Mouse (Mus musculus) spleen, postnatal 4 days (tissue): ENCODE data around the gene Copa.

Experiments used
- DNase-seq, 2 experiments: peaks; one replicate each; pipeline ENCODE4 v3.0.0; 2022; ENCODE audit warnings: low spot score in 2 of 2

Gene Copa

DNA sequence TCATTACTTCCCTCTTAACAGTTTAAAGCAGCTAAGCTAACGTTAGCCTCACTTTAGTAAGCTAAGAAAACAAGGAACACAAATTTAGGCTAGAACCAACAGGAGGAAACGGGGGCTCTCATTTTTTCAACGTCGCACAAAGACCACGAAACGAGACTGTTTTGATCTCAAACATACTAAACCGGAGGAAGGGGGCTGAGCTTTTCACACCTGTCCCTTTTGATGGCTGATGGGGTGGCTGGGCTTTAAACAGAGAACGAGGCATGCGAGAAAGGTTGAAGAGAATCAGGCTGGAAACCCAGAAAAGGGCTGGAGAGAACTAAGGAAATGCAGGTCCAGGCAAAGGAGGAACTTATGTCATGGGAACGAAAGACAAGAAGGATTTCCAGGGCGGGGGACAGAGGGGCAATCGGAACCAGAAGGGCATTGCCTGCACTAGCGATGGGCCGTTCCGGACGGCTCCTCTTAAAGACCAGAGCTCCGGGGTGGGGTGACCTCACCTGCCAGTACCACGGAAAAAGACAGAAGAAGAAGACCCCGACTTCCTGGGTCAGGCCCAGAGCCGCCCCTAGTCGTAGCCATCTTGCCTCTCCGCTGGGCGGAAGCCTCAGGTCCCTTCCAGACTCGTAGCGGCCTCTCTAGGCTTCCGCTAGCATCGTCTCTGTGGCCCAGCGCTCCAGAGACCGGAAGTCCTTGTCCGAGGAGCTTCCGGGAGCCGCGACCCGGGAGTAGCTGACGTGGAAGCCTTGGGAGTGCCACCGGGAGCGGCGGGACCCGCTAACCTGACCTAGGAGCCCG, at the start of gene Copa, which contains the start of gene Ncstn:
Gene Copa, plus strand, starts transcription at position 429 of the 798 bp plus-strand sequence.
Gene Ncstn, minus strand, starts transcription at position 695 of the 798 bp plus-strand sequence.
- DNase-seq: peak; percentile 93 to 95

DNA sequence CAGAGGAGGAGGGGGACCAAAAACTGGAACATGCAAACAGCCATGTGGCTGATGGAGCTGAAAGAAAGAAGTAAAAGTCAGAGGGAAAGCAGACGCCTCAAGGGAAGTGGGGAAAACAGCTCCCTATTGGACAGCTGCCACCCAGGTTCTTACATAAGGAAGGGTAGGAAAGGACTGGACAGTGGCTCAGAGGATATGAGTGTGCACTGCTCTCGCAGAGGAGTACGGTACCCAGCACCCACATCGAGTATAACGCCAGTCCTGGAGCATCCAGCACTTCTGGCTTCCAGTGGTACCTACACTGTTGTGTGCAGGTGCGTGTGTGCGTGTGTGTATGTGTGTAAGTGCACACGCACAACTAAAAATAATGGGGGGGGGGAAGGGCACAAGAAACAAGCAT, 35.9 kb upstream of the Copa start:
- no peak for DNase-seq

DNA sequence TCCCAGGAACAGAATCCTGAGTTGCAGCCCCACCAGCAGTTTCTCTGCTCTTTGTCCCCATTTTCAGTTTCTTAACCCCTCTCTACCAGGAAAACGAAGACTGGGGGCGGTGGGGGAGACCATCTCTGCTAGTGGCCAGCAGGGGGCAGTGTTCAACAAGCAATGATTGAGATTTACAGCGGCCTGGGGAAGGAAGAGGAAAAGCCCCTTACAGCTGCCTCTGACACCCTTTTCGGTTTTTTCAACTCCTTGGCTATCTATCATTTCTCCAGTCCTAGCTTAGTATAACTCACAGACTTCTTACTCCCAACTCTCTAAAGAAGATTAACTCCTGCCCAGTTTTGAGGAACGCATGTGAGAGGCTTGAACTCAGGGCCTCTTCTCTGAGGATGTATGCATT, 35.4 kb upstream of the Copa start:
- peak; percentile 54 to 85 for DNase-seq

DNA sequence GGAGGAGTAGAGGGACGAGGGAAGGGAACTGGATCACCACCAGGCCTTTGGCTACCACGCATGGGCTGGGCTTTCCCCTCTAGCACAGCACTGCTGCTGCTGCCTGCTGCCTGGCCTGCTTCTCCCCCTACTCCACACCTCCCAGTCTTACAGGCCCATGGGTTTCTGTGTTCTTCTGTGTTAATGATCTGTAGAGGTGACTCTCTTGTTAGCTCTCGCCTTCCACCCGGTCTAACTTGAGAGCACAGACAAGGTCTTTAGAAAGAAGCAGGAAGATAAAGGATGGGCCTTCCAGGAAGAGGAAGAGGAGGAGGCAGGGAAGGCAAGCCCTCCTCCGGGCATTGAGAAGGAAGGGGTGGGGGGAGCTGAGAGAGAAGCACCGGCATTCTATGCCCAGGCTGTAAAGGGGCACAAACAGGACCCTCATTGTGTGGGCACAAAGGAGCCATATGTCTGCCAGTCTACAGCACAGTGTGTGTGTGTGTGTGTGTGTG, 34.0 kb upstream of the Copa start:
- no peak for DNase-seq

GRCm38 (mm10) chr1:172049131-172049782, 33.1 kb upstream of the Copa start:
- no peak for DNase-seq

DNA sequence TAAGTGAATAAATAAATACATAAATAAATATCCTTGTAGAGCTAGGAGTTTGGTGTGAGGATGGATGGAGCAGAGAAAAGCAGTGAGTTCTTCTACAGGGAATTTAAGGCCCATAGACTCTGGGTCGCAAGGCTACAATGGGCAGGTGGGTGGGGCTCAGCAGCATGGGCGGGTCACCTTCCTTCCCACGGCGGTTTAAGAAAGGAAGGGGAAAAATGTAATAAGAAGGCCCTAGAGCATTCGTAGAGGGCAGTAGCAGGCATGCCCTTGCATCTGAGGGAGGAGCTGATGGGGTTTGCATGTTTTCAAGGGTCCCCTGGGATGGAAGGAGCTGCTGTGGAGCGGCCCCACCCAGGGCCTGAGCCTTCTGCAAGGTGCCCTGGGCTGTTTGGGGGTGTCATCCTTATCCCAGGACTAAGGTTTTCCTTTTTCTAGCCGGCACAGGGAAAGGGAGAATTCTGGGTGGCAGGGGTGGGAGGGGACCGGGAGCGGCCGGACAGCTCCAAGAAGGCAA, 29.5 kb upstream of the Copa start:
- DNase-seq: no peak

GRCm38 (mm10) chr1:172053541-172054440, 28.5 kb upstream of the Copa start:
- no peak for DNase-seq

DNA sequence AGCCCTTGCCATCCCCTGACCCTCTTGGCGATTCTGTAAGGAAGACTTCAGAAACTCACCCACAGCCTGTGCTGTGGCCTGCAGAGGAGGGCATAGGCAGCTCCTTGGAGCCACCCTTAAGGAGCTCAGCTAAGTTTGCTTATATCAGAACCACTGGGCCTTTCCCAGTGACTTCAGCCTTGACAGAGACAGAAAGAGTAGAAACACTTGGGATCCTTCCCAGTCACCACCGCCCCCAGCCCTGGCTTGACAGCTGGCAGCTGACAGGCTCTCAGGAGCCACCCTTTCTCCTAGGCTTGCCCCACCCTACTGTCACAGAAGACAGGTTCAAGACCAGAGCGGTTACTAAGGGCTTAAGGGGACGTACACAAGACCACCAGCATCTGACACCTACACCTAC, 26.1 kb upstream of the Copa start:
- DNase-seq: no peak

GRCm38 (mm10) chr1:172057491-172057921, 24.8 kb upstream of the Copa start, which contains the start of gene Nhlh1:
Gene Nhlh1, minus strand, starts transcription at chr1:172057573.
- DNase-seq: no peak

GRCm38 (mm10) chr1:172058321-172058720, 24.0 kb upstream of the Copa start:
- no peak for DNase-seq

DNA sequence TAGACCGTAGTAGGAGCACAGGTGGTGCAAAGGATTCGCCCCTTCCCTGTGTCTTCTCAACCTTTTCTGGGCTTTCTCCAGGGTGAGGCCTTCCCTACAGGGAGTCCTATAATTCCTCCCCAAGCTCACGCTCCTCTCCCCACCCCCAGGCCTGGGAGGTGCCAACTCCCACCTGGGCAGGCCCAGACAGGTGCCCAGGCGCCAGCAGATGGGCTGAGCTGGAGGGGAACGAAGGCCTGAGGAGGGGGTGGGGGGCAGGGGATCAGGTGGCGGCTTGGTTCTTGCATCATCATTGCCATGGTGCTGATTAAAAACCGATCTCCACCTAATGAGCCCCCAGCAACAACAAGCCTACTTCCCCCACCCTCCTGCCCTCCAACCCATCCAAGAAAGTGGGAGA, 23.5 kb upstream of the Copa start:
- DNase-seq: no peak

DNA sequence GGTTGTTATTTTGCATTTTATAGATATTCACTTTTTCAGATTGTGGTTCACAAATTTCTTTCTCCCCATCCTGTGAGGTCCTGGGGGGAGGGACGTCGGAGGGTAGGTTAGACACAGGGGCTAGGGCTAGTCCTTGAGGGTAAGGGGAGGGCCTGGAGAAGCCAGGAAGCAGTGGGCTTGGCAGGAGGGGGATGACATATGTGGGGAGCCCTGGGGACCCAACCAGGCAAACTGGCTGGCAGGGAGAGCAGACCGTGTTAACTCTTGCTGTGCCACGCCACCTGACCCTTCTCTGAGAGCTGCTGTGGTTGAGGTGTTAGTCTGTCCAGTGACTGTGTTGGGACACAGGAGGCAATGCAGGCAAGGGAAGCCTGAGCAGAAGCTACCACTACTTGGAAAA, 21.7 kb upstream of the Copa start:
- no peak for DNase-seq

GRCm38 (mm10) chr1:172061217-172061616, 21.1 kb upstream of the Copa start:
- no peak for DNase-seq

- no peak for DNase-seq
These were observed 20.2 kb upstream of the Copa start for GRCm38 (mm10) chr1:172062101-172062500.

DNA sequence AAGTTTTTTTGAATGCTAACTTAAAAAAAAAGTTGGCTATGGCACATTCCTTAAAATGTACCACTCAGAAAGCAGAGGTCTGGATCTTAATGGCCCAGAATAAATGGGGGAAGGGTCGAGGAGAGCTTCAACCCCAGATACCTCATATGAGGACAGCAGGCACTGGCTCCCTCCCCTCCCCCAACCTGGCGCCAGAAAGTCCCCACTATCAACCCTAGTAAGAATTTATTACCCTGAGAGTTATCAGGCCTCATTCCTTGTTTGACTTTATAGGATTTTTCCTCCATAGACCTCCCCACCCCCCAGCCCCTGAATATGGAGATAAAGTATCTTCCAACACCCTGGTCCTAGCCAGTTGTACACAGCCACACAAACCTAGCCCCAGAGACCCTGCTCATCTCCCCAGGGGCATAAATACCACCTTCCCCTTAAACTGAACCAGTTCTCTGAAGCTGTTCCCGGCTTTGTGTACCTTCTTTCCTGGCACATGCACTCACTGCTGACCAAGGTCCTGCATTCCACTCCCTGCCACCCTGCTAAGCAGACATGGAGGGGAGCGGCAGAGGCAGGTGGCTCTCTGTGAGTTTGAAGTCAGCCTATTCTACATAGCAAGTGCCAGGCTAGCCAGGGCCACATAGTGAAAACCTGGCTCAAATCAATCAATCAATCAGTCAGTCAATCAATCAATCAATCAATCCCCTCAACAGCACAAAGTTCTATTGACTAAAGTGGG, 18.9 kb upstream of the Copa start:
- no peak for DNase-seq

GRCm38 (mm10) chr1:172064613-172065141, 17.7 kb upstream of the Copa start:
- no peak for DNase-seq

- no peak for DNase-seq
These were observed 12.1 kb upstream of the Copa start for GRCm38 (mm10) chr1:172070227-172070626.

DNA sequence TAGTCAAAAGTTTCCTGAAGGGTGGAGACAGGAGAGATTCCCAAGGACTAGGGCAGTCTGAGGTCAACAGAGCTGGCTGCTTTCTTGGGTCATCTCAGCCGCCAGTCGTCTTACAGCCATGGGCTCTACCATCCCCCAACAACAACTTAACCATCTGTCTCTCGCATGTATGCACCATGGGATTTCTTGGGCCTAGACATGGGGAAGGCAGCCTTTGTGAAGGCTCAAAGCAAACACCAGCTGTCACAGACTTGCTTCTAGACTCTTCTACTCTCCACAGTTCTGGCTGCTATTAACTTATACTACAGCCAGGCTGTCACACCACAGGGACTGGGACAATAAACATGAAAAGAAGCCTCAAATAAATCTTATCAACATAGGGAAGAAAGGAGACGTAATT, 10.8 kb upstream of the Copa start:
- no peak for DNase-seq

DNA sequence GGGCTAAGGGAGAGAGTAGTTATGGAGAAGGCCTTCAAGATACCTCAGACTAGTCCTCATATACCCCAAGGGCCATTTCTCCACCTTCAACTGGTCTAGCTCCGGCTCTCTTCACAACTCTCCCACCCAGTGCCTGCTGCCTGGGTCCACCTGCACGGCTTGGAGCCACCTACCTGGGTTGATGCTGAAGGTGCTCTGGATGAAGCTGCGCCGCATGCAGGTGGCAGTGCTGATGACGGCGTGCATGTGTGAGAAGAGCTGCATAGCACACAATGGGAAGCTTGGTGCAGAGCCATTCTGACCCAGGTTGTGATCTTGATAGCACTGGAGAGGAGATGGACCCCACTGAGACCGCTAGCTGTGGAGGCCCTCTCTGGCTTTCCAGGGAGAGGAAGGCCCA, 9.7 kb upstream of the Copa start:
- DNase-seq: no peak

DNA sequence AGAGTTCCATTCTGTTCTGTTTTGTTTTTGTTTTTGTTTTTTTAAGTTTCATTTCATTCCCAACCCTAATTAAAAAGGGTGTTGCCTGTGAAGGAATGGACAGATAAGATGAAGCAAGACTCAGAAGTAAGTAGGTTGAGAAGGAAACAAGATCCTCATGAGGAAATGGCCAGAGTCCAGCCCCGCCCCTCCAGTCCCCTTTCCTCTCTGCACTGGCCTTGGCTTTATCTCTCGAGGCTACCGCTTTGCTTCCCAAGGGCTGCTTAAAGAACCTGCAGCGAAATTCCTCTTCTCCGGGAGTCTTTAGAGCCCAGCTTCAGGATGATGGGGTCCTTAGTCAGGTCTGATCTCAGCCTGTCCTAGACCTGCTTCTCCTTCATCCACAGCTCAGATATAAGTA, 4.3 kb upstream of the Copa start:
- DNase-seq: no peak
